Mouse (Mus musculus): ENCODE measurements around the gene Naa80. TPM values are rescaled to one million over a fixed set of nuclear protein-coding genes. Genes with fewer than 3 reads are reported as not detected.

Gene Naa80
- total and polyA plus RNA-seq, 2 experiments from 2014 or later: 14.5 to 58.8 TPM

GRCm38 (mm10) chr9:107624539-107624938 lies 45.9 kb downstream of the Naa80 start:
- H3K27ac ChIP-seq (ENCODE audit: low read depth): peak overlapping the region; percentile 94
- no peaks in the 10 kb centered on the region for H3K27me3 ChIP-seq (ENCODE audit: control insufficient read depth, insufficient read depth, low read length)
- no peak for TF ChIP-seq CTCF (IDR thresholded peaks at IDR 0.05; ENCODE audit: low read depth)
- TF ChIP-seq EP300 (IDR thresholded peaks at IDR 0.05; ENCODE audit: low read depth): 0 out of 2 replicates have a peak, but pooled peaks have one; percentile 23
- peaks cover 71% of the 10 kb centered on the region for H3K4me1 ChIP-seq (ENCODE audit: control insufficient read depth, insufficient read depth)
- ATAC-seq (ENCODE audit: insufficient read depth, low read depth) (0 out of 2 replicates have a peak, but pooled peaks have one; percentile 14), DNase-seq (ENCODE audit: low spot score) (peak; percentile 72)
- no peak overlapping the region for H3K4me3 ChIP-seq (ENCODE audit: low read depth, low read length)
- 57% methylated on average over 5 of the region's 5 CpGs for WGBS
- no peaks in the 10 kb centered on the region for H3K9me3 ChIP-seq (replicated peaks; ENCODE audit: control insufficient read depth, low read length)
- peaks cover 29% of the 10 kb centered on the region for H3K36me3 ChIP-seq (replicated peaks; ENCODE audit: control insufficient read depth, insufficient read depth, low read length)
- H3K4me2 ChIP-seq (ENCODE audit: low read depth, low read length): peak overlapping the region; percentile 14; the same call in 1 of the 2 replicates
- H3K9ac ChIP-seq (replicated peaks; ENCODE audit: low read depth, low read length): peak overlapping the region; percentile 32

GRCm38 (mm10) chr9:107624951-107625350 lies 46.3 kb downstream of the Naa80 start:
- peak overlapping the region; percentile 94 for H3K27ac ChIP-seq (ENCODE audit: low read depth)
- H3K27me3 ChIP-seq (ENCODE audit: control insufficient read depth, insufficient read depth, low read length): no peaks in the 10 kb centered on the region
- H3K4me3 ChIP-seq (ENCODE audit: low read depth, low read length): no peak overlapping the region
- H3K4me2 ChIP-seq (ENCODE audit: low read depth, low read length): peak overlapping the region; percentile 14; the same call in 1 of the 2 replicates
- H3K4me1 ChIP-seq (ENCODE audit: control insufficient read depth, insufficient read depth): peaks cover 71% of the 10 kb centered on the region
- WGBS: 79% methylated on average over 3 of the region's 3 CpGs
- ATAC-seq (ENCODE audit: insufficient read depth, low read depth) (no peak), DNase-seq (ENCODE audit: low spot score) (no peak)
- no peak for TF ChIP-seq EP300 (IDR thresholded peaks at IDR 0.05; ENCODE audit: low read depth)
- no peak for TF ChIP-seq CTCF (IDR thresholded peaks at IDR 0.05; ENCODE audit: low read depth)
- H3K9me3 ChIP-seq (replicated peaks; ENCODE audit: control insufficient read depth, low read length): no peaks in the 10 kb centered on the region
- H3K9ac ChIP-seq (replicated peaks; ENCODE audit: low read depth, low read length): peak overlapping the region; percentile 32; the same call in 1 of the 2 replicates
- H3K36me3 ChIP-seq (replicated peaks; ENCODE audit: control insufficient read depth, insufficient read depth, low read length): peaks cover 25% of the 10 kb centered on the region

- no peak for TF ChIP-seq EP300 (IDR thresholded peaks at IDR 0.05; ENCODE audit: low read depth)
- peak; percentile 38 for TF ChIP-seq CTCF (IDR thresholded peaks at IDR 0.05; ENCODE audit: low read depth)
- Histone ChIP-seq H3K4me3 (ENCODE audit: low read depth, low read length) (no peak overlapping the region), H3K27me3 (ENCODE audit: control insufficient read depth, insufficient read depth, low read length) (no peaks in the 10 kb centered on the region), H3K4me1 (ENCODE audit: control insufficient read depth, insufficient read depth) (peaks cover 71% of the 10 kb centered on the region), H3K36me3 (replicated peaks; ENCODE audit: control insufficient read depth, insufficient read depth, low read length) (peaks cover 19% of the 10 kb centered on the region), H3K9me3 (replicated peaks; ENCODE audit: control insufficient read depth, low read length) (no peaks in the 10 kb centered on the region), H3K4me2 (ENCODE audit: low read depth, low read length) (0 out of 2 replicates have a peak overlapping the region, but pooled peaks have one; percentile 51), H3K9ac (replicated peaks; ENCODE audit: low read depth, low read length) (0 out of 2 replicates have a peak overlapping the region, but pooled peaks have one; percentile 32), H3K27ac (ENCODE audit: low read depth) (peak overlapping the region; percentile 94)
- 84% methylated on average over 12 of the region's 12 CpGs for WGBS
- ATAC-seq (ENCODE audit: insufficient read depth, low read depth) (no peak), DNase-seq (ENCODE audit: low spot score) (no peak)
Measured at GRCm38 (mm10) chr9:107625351-107626128, 46.9 kb downstream of the Naa80 start.

- TF ChIP-seq CTCF (IDR thresholded peaks at IDR 0.05; ENCODE audit: low read depth) (no peak), EP300 (IDR thresholded peaks at IDR 0.05; ENCODE audit: low read depth) (no peak)
- no peaks in the 10 kb centered on the region for H3K9me3 ChIP-seq (replicated peaks; ENCODE audit: control insufficient read depth, low read length)
- ATAC-seq (ENCODE audit: insufficient read depth, low read depth): peak; percentile 3; the same call in 1 of the 2 replicates
- WGBS: 37% methylated on average over 13 of the region's 15 CpGs
- no peaks in the 10 kb centered on the region for H3K27me3 ChIP-seq (ENCODE audit: control insufficient read depth, insufficient read depth, low read length)
- DNase-seq (ENCODE audit: low spot score): no peak
- 0 out of 2 replicates have a peak overlapping the region, but pooled peaks have one; percentile 6 for H3K4me3 ChIP-seq (ENCODE audit: low read depth, low read length)
- H3K4me1 ChIP-seq (ENCODE audit: control insufficient read depth, insufficient read depth): peaks cover 69% of the 10 kb centered on the region
- peak overlapping the region; percentile 94 for H3K27ac ChIP-seq (ENCODE audit: low read depth)
- H3K36me3 ChIP-seq (replicated peaks; ENCODE audit: control insufficient read depth, insufficient read depth, low read length): peaks cover 18% of the 10 kb centered on the region
- peak overlapping the region; percentile 2; the same call in 1 of the 2 replicates for H3K9ac ChIP-seq (replicated peaks; ENCODE audit: low read depth, low read length)
- peak overlapping the region; percentile 51 for H3K4me2 ChIP-seq (ENCODE audit: low read depth, low read length)
Measured at GRCm38 (mm10) chr9:107626158-107626843, 47.6 kb downstream of the Naa80 start.

DNA sequence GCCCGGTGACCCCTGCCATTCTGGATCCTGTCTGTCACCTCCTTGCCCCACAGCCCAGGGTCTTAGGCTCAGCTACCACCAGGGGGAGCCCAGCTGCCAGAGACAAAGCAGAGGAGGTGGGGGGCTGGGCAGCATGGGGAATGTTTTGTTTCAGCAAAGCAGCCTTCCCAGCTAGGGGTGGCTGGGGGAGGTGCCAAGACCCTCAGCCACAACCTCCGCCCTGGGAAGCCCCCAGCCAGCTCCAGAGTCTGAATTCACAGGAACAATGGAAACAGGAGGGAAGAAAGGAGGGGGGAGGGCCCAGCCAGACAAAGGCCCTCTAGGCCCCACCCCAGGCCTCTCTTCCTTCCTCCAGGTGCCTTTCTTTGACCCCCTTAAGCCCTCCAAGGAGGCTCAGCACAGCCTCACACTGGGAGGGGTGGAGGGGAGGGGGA lies 48.2 kb downstream of the Naa80 start:
- no peaks in the 10 kb centered on the region for H3K9me3 ChIP-seq (replicated peaks; ENCODE audit: control insufficient read depth, low read length)
- peak overlapping the region; percentile 2 for H3K9ac ChIP-seq (replicated peaks; ENCODE audit: low read depth, low read length)
- ATAC-seq (ENCODE audit: insufficient read depth, low read depth): peak; percentile 60
- peak overlapping the region; percentile 94 for H3K27ac ChIP-seq (ENCODE audit: low read depth)
- TF ChIP-seq CTCF (IDR thresholded peaks at IDR 0.05; ENCODE audit: low read depth): peak; percentile 98
- TF ChIP-seq EP300 (IDR thresholded peaks at IDR 0.05; ENCODE audit: low read depth): no peak
- H3K36me3 ChIP-seq (replicated peaks; ENCODE audit: control insufficient read depth, insufficient read depth, low read length): peaks cover 19% of the 10 kb centered on the region
- H3K4me3 ChIP-seq (ENCODE audit: low read depth, low read length): no peak overlapping the region
- 0% methylated on average over 2 of the region's 2 CpGs for WGBS
- no peaks in the 10 kb centered on the region for H3K27me3 ChIP-seq (ENCODE audit: control insufficient read depth, insufficient read depth, low read length)
- peak; percentile 79 for DNase-seq (ENCODE audit: low spot score)
- peak overlapping the region; percentile 51 for H3K4me2 ChIP-seq (ENCODE audit: low read depth, low read length)
- H3K4me1 ChIP-seq (ENCODE audit: control insufficient read depth, insufficient read depth): peaks cover 66% of the 10 kb centered on the region

Data from heart, postnatal 0 days (tissue).